Mouse (Mus musculus) B cell, adult 2 months (primary cell): ENCODE measurements around the gene Atox1.

Source experiments
- DNase-seq, 2 experiments: peaks; one replicate each; pipeline ENCODE4 v3.0.0; 2022

Atox1 gene

DNA sequence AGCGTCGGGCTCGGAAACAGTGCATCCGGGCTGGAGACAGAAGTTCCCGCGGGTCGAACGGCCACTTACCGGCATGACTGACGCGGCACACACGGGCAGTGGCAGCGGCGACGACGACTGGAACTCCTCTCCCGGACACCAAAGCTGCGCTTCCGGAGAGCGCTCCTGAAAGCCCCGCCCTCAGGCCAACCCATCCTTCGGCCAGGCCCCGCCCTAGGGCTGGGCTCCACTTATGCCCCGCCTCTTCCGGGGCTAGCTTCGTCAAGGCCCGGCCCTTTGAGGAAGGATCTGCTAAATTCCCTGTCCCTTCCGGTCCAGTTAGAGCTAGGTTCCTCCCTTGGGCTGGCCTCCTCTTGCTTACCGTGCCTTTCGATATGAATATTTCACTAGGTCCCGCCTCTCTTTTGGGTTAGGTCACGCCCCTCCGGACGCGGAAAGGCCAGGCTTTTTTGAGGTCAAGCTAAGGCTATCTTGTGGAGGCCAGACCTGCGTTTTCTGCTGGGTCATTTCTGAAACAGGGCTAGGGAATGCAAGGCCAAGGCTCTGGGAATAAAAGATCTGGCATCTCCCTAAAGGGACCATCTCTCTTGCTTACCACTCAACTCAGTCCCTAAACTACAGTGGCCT is at the start of gene Atox1:
TSS of gene Atox1 (minus strand) at position 221 of the 627 bp plus-strand sequence.
- DNase-seq, result peak; percentile 93 to 95

DNA sequence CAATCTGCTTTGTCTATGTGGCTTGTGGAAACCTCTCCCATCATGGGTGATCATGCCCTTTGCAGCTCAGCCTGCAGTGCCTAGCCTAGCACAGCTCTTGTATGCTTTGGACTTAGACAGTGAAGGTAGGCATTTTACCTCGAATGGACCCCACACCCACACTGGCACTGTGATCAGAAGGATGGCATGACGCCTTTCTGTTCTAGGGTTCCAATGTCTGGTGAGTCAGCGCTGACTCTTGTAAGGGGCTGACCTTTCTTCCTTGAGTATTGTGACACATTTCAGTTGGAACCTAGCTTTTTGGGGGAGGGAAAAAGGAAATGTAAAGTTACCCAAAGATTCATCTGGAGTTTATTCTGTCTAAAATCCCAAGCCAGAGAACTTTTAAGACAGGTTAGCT is 44.4 kb upstream of the Atox1 start:
- DNase-seq, result no peak

GRCm38 (mm10) chr11:55502886-55503285 is 41.8 kb upstream of the Atox1 start:
- DNase-seq, result no peak

DNA sequence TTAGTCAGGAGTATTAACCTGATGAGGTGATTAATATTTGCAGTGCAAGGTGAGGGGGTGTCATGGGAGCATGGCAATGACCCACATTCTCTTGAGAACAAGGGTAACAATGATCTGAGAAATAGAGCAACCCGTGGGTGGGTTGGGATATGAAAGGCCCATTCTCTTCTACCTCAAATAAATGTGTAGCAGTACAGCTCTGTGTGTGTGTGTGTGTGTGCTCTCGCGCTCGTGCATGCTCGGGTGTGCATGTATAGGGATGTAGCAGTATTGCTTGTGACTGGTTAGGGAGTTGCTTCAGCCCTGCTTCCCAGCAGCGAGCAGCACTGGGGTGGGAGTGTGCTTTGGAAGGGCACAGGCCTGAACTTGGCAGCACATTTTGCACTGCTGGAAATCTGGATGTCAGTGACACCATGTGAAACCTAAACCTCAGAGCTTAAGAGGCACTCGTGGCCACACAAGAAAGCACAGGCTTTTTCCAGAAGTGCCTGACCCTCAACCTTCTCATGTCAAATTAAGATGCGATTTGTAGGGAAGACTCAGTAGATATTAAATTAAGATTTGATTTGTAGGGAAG is 41.0 kb upstream of the Atox1 start:
- no peak for DNase-seq

DNA sequence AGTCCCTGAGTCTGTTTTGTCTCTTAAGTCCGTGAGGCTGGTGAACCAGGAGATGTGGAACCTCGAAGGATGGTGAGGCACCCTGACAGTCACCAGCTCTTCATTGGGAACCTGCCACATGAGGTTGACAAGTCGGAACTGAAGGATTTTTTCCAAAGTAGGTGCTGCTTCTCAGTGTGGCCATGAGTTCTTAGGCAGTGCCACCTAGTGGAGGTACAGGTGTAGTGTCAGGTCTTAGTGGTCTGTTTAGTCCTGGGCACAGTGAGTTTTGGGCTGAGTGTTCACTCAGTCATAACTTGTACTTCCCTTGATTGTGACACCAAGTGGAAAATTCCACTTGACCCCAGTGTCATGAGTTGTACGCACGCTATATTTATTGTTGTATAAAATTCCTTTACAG is 36.8 kb upstream of the Atox1 start:
- DNase-seq, result peak; percentile 45 to 46

DNA sequence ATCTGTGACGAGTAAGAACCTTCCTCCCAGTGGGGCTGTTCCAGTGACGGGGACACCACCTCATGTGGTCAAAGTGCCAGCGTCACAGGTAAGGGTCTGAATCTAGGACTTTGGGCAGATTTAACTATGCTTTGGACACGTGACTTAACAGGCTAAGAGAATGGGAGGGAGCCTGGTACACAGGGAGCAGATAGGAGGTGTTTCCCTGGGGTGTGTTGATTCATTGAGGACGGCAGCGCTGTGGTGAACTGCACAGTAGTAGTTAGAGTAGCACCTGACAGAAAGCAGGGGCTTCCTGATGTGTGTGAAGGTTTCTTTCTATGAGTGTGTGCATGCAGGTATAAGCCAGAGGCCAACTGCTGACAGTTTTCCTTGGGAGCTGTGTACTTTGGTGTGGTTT is 35.1 kb upstream of the Atox1 start:
- no peak for DNase-seq

DNA sequence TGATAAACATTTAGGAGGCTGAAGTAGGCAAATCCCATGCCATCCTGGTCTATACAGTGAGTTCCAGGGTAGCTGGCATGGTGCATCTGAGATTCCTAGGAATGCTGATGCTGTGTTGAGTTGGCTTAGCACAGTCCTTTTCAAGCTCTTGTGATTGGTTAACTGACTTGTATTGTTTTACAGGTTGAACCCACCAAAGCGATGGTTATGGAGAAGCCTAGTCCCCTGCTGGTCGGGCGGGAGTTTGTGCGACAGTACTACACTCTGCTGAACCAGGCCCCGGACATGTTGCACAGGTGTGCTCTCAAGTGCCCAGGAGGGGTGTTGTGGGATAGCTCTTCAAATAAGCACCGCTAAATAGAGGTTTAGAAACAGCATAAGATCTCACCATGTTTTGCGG is 24.4 kb upstream of the Atox1 start:
- DNase-seq, result no peak

- no peak for DNase-seq
Observed at GRCm38 (mm10) chr11:55473219-55473618, 12.2 kb upstream of the Atox1 start.

DNA sequence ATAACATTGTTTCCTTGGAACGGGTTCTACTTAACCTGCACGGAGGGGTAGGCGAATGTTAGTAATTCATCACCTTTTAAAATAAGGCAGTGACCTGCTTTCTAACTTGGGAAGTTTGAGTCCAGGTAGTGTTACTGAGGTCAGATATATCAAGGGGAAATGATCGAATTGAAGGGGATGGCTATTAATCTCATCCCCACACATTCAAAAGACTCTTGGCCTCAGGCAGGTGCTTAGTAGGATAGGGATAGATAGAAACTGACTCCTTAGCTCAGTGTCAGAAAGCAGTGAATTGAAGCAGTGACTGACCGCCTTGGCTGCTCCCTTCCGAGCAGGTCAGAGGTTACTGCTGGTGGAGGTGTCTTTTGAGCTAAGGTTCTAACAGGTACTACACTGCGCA is 10.4 kb upstream of the Atox1 start:
- DNase-seq, result no peak

DNA sequence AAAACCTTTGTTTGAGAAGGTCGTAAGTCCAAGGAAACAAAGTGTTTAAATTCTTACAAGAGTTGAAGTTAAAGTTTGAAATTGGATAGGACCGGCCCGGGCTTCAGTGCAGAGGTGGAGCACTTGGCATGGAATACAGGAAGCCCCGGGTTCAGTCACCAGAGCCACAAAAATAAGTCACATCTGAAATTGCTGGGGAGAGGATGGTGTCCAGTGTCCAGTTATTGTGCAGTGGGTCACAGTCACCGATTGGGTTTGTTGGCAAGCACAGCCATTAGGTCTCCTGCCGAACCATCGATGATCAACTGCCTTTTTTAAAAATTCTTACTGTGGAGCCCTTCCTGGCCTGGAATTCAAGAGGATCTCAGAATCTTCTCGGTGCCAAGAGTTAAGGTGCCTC is 9.7 kb upstream of the Atox1 start:
- peak in 1 of 2 experiments; percentile 22 for DNase-seq

DNA sequence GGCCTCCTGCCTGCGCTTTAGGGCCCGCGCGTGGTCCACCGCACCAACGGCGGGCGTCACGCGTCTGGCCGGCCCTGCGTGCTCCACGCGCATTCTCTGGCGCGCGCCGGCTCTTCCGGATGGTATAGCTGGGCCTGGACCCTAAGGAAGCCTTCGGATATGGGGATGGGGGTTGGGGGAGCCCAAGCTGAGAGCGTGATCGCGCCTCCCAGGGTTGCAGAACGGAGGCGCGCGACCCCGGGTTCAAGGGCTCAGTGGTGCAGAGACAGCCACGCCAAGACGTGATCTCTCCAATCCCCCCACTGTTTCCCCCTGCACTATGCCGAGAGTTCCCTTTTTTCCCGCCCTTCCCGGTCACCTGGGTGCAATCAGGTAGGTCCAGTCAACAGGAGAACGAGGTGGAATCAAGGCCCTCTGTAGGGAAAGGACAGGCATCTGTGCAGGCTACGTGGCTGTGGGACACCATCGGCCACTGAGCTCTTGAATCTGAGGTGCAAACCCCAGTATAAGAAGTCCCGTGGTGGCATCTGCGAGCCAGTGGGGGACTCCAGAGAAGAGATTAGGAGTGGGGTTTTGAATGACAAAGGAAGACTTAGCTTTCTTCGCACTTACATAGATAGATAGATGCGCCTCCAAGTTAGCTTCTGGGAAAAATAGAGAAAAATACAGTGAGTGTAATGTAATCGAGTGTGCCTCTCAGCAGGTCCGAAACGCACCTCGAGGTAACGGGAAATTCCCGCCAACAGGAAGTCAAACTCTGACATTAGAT is 9.1 kb upstream of the Atox1 start:
- peak; percentile 51 to 58 for DNase-seq

GRCm38 (mm10) chr11:55469048-55469843 is 8.2 kb upstream of the Atox1 start, which contains the start of gene G3bp1:
Gene G3bp1 (plus strand): TSS chr11:55469685.
- DNase-seq, result peak; percentile 95 to 97

DNA sequence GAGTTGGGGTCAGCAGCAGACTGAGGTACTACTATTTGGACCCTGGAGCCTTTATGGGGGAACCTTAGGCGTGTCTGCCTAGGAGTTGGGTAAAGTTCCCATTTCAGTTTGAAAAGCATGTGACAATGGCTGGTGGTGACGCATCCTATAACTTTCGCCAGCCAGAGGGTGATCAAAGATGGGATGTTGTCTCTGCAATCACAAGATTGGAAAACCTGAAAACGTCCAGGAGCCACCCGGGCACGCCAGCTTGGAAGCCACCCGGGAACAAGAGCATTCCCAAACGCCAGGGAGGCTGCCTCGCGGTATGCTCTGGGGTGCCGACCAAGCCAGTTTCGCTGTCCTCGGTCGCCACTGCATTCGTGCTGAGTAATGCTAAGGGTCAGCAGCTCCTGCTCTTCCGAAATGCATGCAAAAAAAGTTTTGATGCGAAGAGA is 7.6 kb upstream of the Atox1 start:
- DNase-seq, result peak in 1 of 2 experiments; percentile 42

GRCm38 (mm10) chr11:55468012-55468411 is 7.0 kb upstream of the Atox1 start:
- DNase-seq, result no peak

DNA sequence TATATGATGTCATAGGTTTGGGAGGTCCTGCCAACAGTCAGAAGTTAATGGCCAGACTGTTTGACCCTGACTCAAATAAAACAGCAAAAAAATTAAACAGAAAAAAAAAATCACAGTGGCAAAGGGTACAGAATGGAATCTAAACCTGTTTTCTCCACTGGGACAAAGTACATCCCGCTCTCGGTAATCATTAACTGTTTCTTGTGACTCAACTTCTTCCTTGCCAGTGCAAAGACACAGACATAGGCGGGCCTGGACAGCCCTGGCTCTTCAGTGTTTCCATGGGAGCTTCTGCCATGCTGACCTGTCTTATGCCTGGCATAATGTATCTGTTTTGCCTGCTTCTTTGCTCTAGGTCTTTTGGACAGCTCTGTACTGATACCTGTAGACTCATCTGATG is 4.1 kb upstream of the Atox1 start:
- no peak for DNase-seq

- no peak for DNase-seq
Observed at GRCm38 (mm10) chr11:55464707-55465106, 3.7 kb upstream of the Atox1 start.

GRCm38 (mm10) chr11:55462149-55462548 is 1.1 kb upstream of the Atox1 start:
- no peak for DNase-seq

GRCm38 (mm10) chr11:55460559-55461018 is 450 bp downstream of the Atox1 start:
- no peak for DNase-seq

- DNase-seq, result no peak
Observed at GRCm38 (mm10) chr11:55459850-55460558, 1.0 kb downstream of the Atox1 start.

- no peak for DNase-seq
Observed at GRCm38 (mm10) chr11:55458501-55458900, 2.5 kb downstream of the Atox1 start.

DNA sequence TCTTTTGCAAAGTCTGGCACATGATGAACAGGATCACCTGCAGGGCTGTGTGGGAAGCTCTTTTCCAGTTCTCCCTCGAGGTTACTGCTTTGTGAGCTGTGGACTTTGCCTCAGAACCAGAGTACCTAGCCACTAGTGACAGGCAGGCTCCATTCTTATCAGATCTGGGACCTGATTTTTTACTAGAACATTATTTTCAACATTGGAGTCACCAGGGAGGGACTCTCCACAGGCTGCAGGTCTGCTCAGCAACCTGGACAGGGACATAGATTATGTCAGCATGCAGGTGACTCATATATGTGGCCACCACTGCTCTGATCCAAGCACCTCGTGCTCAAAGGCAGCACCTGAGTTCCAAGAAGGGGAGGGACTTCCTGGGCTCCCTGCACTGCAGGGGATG is 5.9 kb downstream of the Atox1 start:
- no peak for DNase-seq

GRCm38 (mm10) chr11:55453640-55454039 is 7.4 kb downstream of the Atox1 start:
- no peak for DNase-seq
